Mouse (Mus musculus): ENCODE measurements around the gene Neurl1a.

The Neurl1a gene

DNA sequence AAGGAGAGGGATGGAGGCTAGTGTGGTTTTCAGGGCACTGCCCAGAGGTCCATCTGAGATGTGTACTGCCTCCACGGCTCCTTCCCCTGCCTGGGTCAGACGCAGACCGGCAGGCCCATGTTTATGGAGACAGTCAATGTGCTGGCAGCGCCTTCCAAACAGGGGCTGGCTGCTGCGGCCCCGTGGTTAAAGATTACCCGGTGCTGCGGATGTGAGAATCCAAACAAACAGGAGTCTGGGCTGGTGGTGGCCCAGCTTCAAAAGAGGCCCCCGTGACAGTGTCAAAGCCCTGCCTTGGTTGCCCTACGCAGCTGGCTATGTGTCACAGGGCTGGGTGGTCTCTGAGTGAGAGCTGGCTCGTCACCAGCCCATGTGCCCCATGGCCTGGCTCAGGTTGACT, 69.2 kb downstream of the Neurl1a start:
- peak; percentile 75 for DNase-seq (ENCODE audit: low spot score)

DNA sequence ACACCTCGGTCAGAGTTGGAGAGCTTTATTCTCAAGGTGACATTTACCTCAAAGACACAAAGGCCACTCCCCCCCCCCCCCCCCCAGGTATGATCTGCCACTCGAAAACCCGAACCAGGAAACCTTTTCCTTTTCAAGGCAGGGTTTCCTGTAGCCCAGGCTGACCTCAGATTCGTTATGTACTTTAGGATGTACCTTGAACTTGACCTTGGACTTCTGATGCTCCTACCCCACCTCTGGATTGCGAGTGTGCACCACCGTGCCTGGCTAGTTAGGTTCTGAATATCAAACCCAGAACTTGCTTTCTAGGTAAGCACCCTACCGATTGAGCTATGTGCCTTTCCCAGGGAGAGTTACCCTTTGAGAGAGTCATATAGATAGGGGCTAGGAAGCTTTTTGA, 69.7 kb downstream of the Neurl1a start:
- no peak for DNase-seq (ENCODE audit: low spot score)

DNA sequence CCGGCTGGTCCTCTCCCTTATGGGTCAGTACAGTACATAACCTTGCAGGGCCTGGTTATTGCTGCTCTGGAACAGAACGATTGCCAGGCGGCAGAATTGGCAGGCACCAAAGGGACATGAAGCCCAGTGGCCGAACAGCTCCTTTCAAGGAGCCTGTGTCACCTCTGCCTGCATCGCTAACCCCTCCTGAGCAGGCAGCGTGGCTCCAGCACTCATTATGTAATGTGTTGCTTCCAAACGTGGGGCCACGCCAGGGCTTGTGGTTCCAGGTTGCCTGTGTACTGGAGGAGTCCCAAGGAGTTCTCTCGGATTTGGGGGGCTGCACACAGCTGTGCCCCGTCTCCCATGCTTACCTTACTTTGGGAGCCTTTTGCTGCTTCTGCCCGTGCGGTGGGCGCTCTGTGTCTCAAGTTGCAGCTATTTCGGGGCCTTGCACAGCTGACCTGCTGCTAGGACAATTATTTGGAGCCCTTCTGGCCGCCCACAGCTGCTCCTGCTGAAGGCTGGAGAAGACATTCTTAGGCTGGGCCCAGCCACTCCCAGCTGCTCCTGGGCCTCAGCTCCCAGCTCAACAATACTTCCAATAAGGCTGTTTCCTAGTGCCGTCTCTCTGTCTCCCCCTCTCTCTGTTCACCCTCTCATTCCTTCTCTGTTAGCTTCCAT, 70.4 kb downstream of the Neurl1a start:
- DNase-seq (ENCODE audit: low spot score) = no peak

DNA sequence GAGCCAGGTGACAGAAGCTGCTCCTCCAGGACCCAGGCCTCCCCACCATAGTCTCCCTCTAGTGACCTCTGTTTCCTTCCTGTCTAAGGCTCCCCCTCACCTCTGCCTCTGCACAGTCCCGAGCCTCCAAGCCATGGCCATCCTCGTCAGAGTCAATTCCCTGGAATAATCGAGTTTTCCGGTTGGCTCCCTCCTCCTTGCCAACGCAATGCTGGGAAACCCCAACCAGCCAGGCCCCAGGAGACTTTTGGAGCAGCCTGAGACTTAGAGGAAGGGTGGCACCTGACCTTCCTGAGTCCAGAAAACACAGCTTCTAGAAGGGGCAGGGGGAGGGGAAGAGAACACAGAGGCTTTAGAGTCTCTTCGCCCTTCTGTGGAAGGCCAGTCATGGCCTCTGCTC, 72.3 kb downstream of the Neurl1a start:
- no peak for DNase-seq (ENCODE audit: low spot score)

DNA sequence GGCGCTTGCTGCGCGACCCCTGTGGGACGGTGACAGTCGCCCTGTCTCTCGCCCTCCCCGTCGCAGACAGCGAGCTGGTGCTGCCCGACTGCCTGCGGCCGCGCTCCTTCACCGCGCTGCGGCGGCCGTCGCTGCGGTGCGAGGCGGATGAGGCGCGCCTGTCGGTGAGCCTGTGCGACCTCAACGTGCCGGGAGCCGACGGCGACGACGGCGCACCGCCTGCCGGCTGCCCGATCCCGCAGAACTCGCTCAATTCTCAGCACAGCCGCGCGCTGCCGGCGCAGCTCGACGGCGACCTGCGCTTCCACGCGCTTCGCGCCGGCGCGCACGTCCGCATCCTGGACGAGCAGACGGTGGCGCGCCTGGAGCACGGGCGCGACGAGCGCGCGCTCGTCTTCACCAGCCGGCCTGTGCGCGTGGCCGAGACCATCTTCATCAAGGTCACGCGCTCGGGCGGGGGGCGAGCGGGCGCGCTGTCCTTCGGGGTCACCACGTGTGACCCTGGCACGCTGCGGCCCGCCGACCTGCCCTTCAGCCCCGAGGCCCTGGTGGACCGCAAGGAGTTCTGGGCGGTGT, 74.5 kb downstream of the Neurl1a start:
- DNase-seq (ENCODE audit: low spot score) = no peak

DNA sequence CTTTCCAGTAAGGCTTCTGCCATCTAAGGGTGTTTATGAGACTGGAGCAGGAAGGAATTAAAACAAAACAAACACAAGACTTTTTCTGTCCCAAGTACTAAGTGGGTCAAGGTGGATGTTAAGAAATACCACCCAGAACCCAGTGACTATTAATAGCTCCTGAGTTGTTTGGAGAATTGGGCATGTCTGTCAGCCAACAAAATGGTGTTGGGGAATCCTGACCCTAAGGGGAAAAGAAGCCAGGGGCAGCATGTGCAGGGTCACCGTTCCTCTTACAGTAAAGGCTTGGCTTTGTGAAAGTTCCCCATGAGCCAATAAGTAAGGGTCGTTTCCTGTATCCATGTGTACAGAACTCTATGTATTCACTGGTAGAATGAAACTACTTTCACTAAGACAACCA, 76.4 kb downstream of the Neurl1a start:
- DNase-seq (ENCODE audit: low spot score) = no peak

DNA sequence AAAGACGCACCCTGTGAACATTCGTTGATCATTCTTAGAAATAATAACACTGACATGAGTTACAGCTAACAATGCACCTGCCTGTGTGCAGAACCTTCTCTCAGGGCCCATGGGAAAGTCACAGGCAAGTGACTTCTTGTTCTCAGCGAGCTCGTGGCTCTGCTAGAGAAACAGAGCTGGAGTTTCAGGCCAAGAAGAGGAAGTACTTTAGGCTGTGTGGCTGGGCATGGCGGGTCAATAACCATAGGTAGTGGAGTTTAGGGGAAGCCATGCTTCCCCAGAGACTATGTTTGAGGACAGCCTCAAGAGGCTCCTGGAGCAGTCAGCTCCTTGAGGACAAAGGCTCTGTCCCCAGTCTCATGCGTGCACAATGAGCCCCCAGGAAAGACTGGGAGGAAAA, 77.3 kb downstream of the Neurl1a start:
- DNase-seq (ENCODE audit: low spot score) = no peak

DNA sequence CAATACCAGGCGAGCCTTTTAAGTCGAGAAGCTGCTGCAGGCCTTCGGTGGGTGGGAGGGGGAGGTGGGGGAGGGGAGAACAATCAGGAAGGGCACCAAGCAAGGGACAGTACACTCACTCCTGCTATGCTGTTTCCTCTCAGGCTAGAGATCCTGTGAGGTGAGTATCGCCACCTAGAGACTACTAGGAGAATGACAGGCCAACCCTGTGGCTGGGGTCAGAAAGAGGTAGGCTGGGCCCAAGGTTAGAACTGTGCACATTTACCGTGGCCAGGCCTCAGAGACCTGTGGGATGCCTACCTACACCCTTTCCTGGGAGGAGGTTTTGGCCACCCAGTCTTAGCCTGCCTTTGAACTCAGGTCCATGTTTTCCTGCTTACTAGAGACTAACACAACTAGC, 81.0 kb downstream of the Neurl1a start:
- DNase-seq (ENCODE audit: low spot score) = peak; percentile 30

DNA sequence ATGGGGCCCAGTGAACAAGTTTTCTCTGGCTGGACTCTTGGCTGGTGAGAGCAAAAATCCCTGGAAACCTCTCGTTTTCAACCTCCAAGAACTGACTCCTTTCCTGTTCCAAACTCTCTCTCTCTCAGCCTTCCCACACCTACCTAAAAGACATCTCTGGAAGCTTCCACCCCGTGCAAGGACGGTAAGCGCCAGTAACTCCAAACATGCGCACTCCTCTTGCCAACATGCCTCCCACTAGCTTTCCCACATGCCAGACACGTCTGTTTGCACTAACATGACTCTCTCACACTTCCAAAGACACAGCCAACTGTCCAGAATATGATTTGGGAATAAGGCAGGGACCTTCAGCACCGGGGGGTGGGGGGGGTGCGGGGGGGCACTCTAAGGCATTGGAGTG, 82.6 kb downstream of the Neurl1a start:
- no peak for DNase-seq (ENCODE audit: low spot score)

DNA sequence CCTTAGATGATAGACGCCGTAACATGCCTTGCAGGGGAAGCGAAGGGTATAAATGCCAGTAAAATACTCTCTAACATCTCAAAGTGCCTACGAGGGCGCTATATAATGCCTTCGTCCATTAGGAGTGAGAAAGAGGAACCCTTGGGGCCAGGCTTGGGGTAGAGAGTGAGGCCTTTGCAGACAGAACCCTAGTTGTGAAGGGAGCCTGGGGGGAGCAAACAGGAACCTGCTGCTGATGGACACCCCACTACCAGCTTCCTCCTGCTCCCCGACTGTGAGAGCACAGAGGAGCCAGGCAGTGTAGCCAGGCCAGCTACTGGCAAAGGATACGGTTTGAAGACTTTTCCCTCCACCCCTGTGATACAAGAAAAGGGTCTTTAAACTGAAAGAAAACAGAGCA, 85.0 kb downstream of the Neurl1a start:
- no peak for DNase-seq (ENCODE audit: low spot score)

DNA sequence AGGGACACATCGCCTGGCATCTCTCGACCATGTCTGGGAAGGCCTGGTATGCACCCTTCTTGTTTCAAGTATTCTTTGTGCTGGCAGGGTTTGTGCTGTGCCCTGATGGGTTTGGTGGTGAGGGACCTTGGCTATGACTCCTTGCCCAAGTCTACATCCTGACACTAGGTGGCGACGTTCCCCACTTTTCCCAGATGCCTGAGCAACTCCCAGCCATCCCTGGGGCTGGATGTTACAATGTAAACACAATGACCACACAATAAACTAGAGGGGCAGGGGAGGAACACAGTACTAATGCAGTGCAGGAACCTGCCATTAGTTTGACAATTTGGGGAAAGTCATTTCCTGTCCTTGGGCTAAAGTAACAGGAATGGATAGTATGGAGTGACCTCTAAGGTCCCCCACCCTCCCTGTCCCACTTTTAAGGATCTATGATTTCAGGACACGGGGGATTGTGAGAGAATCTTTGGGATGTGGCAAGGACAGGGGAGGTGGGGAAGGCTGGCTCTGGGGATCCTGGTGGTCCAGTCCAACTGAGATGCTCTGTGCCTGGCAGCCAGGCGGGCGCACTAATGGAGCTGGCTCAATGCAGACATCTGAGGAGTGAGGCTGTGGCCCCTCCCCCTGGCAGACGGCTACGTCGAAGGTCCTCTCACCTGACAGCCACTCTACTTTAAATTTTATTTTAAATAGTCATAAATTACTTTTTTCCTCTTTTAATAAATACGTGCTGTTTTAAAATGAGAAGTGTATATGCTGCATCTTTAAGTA, 85.9 kb downstream of the Neurl1a start:
- DNase-seq (ENCODE audit: low spot score) = peak; percentile 56

DNA sequence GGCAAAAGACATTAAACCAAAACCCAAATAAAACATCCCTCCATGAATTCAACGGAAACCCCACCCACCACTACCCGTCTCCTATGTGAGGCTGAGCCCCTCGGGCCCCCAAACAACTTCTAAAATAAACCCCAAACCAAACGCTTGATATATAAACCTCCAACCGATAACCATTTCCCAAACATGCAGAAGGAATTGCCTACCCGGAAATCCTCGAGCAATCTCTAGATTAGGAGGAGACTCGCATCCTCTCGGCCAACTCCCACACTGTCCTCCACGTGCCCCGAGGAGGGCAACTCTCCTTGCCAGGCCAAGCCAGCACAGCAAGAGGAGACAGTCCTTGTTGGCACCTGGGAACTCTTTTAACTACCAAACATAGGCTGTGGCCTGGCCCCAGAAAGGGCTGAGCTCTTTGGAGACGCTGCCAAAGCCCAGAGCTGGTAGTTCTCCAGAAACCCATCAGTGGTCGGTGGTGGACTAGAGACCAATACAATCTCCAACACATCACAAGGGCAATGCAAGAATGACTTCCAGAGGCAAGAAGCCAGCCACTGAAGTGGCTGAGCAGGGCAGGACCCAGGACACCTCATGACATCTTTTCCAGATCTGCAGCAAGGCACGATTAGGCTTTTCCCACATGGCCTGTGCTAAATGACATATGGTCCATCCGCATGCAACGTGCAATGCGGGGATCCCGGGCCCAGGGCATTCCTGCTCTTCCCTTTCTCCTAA, 87.6 kb downstream of the Neurl1a start:
- no peak for DNase-seq (ENCODE audit: low spot score)

DNA sequence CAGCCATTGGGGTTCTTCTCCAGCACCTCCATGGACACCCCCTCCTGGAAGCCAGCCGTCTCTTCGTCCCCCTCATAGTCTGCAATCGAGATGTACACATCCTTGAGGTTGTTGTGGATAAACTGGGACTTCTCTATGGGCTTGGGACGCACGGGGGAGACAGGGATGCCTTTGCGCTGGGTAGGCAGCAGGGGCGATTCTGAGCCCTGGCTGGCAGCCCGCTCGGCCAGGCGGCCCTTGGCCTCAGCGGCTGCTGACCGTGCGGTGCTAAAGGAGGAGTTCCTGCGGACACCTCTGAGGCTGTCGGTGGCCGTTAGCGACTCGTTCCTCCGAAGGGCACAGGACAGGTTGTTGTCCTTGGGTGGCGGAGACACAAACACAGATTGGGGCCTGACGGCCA, 88.4 kb downstream of the Neurl1a start:
- DNase-seq (ENCODE audit: low spot score) = no peak

DNA sequence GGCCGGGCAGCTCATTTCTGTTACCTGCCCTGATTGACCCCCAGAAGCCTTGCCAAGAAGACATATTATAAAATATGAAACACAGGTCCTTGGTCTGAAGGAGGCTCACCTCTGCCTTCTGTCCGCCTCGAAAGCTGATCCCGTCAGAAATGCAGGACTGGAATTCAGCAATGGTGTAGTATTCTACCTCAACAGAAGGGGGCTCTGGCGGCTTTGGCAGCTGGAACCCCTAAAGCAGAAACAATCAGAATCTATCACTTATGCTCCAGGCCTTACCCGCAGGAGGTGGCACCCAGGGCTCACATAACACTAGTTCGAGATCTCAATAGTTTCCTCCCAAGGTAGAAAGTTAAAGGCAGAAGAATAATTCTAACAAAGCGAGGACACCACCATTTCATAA, 91.1 kb downstream of the Neurl1a start:
- DNase-seq (ENCODE audit: low spot score) = no peak

DNA sequence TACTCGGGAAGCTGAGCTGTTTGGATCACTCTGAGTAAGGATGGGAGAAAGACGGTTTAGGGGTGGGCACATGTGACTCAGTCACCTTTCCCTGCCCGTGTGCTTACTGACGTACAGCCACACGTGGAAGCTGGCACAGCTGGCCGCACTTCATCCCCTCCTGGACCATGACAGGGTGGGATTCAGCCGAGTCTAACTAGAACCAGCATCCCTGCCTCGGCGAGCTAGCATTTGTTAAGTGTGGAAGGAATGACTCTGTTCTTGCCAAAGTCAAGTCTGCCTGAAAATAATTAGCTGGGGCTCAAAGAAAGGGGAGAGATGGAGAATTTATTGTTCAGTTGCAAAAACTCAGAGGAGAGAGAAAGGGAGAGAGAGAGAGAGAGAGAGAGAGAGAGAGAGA, 91.9 kb downstream of the Neurl1a start:
- no peak for DNase-seq (ENCODE audit: low spot score)

DNA sequence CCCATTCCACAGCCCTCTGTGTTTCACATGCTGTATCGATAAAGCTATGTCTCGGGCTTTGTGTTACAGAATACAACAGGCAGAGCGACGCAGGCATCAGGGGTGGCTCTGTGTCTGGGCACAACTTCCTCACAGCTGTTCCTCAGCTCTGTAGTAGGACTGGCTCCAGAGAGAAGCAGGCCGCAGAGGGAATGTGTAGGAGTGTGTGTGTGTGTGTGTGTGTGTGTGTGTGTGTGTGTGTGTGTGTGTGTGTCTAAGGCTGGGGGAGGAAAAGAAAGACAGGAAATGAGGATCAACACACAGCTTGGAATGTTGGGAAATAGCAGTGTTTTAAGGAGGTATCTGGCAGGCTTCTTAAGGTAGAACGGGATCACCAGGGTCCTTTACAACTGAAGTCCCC, 98.1 kb downstream of the Neurl1a start:
- peak; percentile 20 for DNase-seq (ENCODE audit: low spot score)

DNA sequence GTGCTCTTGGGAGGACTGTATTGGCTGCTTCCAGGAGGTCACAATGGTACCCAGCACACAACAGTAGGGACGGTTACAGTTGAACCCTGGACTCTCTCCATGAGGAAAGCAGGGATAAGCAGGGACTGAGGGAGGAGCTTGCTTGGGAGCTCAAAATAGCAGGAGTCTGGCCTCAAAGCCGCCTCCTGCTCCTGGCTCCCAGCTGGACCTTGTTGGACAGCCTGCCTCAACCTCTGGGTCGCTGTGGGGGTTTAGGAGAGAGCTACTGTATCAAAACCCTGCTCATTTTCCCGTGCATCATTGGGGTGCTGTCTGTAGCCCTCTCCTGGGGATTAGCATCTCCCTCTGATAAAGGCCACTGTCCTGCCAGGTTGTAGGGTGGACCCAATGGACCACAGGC, 100.8 kb downstream of the Neurl1a start:
- DNase-seq (ENCODE audit: low spot score) = no peak

DNA sequence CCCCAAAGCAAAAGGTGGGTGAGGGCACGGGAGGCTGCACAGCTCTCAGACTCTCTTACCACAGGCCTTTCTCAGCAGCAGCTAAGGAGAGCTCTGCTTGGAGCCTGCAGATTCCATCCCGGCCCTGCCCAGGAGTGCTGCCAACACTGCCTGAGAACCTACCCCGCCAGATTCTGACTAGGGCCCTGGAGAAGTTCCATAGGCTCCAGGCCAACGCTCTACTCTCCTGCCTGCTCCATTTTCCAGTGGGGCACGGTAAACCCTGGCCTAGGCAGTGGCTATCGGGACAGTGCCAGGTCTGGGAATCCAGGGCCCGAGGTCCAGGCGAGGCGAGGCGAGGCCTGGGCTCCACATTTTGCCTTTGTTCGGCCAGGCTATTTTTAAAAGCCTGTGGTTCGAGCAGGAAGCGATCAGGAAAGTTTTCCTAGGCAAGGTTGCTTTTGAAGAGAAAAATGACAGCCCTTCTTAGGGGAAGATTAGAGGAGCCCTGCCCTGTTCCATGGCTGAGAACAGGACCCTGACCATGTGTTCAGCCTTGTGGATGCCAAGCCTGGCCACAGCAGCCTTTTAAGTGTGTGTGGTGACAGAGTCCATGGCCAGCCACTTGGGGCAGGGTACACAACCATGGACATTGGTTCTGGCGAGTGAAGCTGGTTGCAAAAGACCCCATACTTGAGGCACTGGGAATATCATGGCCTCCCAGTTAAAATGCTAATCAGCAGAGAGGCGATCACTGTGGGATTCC, 101.3 kb downstream of the Neurl1a start:
- no peak for DNase-seq (ENCODE audit: low spot score)

DNA sequence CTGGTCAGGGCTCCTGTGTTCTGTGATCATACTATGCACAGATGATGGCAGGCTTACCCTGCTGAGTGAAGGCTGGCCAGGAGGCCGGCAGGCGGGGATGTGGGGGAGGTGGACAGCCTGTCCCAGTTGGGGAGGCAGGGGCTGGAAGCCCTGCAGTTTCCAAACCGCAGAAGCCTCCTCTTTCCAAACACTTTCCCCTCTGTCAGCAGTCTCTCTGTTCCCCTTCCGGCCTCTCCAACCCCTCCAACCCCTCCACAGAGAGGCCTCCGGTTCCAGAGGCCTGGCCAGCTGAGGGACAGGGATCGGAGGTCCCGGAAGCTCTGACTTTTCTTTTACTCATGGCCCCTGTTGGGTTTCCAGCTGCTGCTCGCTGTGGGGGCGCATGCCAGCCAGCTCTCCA, 102.3 kb downstream of the Neurl1a start:
- no peak for DNase-seq (ENCODE audit: low spot score)

DNA sequence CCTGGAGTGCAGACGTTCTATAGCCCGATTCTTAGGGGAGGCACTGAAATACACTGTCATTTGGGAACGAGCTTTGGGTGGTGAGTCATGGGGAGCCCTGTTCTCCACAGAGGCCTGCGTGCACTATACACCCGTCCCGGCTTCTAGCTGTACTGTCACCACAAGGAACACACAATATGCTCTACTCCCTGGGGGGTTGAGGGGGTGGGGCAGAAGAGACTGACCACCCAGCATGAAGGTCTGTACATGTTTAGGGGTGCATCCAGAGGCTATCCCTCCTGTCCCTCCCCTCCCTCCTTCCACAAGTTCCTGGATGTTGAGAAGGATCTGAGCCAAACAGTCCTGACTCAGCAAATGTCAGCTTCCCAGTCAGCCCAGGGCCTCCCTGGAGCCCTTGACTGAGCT, 103.4 kb downstream of the Neurl1a start:
- DNase-seq (ENCODE audit: low spot score) = no peak

DNA sequence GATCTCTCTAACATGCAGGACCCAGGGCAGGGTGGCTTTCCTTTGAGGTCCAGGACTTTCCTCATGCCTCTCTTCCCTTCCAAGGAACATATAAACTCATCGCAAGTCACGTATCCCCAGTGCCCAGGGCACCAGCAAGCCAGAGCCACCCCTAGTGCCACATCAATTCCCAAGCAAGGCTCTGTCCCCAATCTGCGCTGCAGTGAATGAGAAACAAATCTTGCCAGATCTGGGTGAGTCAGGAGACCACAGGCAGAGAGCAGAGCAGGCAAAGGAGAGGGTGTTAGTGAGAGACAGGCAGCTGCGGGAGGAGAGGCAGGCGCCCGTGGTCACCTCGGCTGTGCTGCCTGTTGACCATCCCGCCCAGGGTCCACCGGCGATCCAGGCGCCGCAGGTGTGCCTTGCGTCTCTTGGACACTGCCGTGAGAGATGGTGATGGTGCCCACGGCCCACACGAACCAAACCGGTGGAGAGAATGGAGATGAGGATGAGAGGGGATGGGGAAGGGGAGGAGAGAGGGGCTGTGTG, 104.1 kb downstream of the Neurl1a start:
- DNase-seq (ENCODE audit: low spot score) = no peak

DNA sequence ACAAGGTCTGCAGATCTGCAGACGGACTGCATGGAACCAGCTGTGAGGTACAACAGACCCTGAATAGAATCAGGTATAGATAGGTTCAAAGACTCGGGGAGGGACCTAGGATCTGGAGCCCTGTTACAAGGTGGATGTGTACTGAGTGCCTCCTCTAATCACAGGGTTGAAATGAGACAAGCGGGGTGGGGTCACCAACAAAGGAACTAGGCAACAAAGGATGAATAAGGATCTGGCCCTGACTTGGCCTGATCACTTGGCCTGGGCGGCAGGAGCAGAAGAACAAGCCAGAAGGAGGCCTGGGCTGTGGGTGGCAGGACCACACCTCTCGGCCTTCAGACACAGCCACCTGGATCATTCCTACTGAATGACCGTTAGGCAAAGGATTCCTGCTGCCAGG, 107.0 kb downstream of the Neurl1a start:
- DNase-seq (ENCODE audit: low spot score) = no peak
